Mouse (Mus musculus) NIH3T3 (cell line): ENCODE data around the gene Mroh8.

ENCODE experiments used
- DNase-seq: peaks from one replicate; pipeline ENCODE4 v3.0.0-alpha.2; 2012; ENCODE audit warnings: low read depth

The Mroh8 gene

GRCm38 (mm10) chr2:157279416-157279800, at the start of gene Mroh8:
Mroh8 (minus strand) TSS chr2:157279549.
- no peak for DNase-seq

GRCm38 (mm10) chr2:157328570-157328969, 49.2 kb upstream of the Mroh8 start:
- DNase-seq: no peak

- no peak for DNase-seq
These were observed 48.8 kb upstream of the Mroh8 start for GRCm38 (mm10) chr2:157328106-157328505.

- DNase-seq: no peak
These were observed 45.9 kb upstream of the Mroh8 start for GRCm38 (mm10) chr2:157325238-157325637.

GRCm38 (mm10) chr2:157322029-157322766, 42.8 kb upstream of the Mroh8 start:
- DNase-seq: no peak

GRCm38 (mm10) chr2:157320886-157321285, 41.5 kb upstream of the Mroh8 start:
- no peak for DNase-seq

- no peak for DNase-seq
These were observed 40.8 kb upstream of the Mroh8 start for GRCm38 (mm10) chr2:157320135-157320534.

- no peak for DNase-seq
These were observed 37.9 kb upstream of the Mroh8 start for GRCm38 (mm10) chr2:157317220-157317619.

- DNase-seq: no peak
These were observed 37.1 kb upstream of the Mroh8 start for GRCm38 (mm10) chr2:157316358-157316933.

- DNase-seq: no peak
These were observed 36.1 kb upstream of the Mroh8 start for GRCm38 (mm10) chr2:157315486-157315885.

GRCm38 (mm10) chr2:157314310-157314709, 35.0 kb upstream of the Mroh8 start:
- no peak for DNase-seq

GRCm38 (mm10) chr2:157313718-157314117, 34.4 kb upstream of the Mroh8 start:
- DNase-seq: no peak

GRCm38 (mm10) chr2:157310963-157311637, 31.8 kb upstream of the Mroh8 start:
- DNase-seq: no peak

- DNase-seq: no peak
These were observed 30.3 kb upstream of the Mroh8 start for GRCm38 (mm10) chr2:157309611-157310010.

GRCm38 (mm10) chr2:157308273-157308917, 29.0 kb upstream of the Mroh8 start:
- no peak for DNase-seq

- DNase-seq: no peak
These were observed 28.4 kb upstream of the Mroh8 start for GRCm38 (mm10) chr2:157307715-157308265.

- DNase-seq: no peak
These were observed 27.0 kb upstream of the Mroh8 start for GRCm38 (mm10) chr2:157306091-157307032.

- DNase-seq: no peak
These were observed 23.7 kb upstream of the Mroh8 start for GRCm38 (mm10) chr2:157303096-157303495.

- peak; percentile 62 for DNase-seq
These were observed 20.7 kb upstream of the Mroh8 start for GRCm38 (mm10) chr2:157300051-157300450.

- DNase-seq: no peak
These were observed 16.8 kb upstream of the Mroh8 start for GRCm38 (mm10) chr2:157296105-157296689.

GRCm38 (mm10) chr2:157292093-157292492, 12.7 kb upstream of the Mroh8 start:
- peak; percentile 86 for DNase-seq
